Mouse (Mus musculus): Measurements from ENCODE around the gene Nfatc2ip. TPM values are rescaled to one million over a fixed set of nuclear protein-coding genes. Genes with fewer than 3 reads are reported as not detected.
A peak's percentile ranks its signal among the peaks of the same experiment; 100 is the strongest.
"Not testable (repeated sequence)": the region's sequence is repeated elsewhere in the genome, so short reads cannot be mapped to it uniquely, and the experiment has no call there.

The Nfatc2ip gene
- polyA plus RNA-seq, 1 experiment: 24.3 TPM

DNA sequence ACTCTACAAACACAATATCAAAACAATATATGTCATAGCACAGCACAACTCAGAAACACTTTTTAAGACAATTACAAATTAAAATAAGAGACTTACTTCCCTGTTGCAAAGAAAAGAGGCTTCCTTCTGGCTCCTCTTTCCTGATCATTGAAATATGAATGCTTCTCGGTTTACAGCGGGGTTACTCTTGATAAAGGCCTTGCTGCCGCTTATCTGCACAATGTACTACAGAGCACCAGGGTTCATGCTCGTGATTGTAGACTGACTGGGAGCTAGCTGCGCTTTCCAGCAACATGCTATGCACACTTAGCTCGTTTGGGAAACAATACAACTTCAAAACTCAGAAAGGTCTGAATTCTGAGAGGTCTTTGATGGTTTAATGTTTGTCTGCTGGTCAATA, 684 bp upstream of the Nfatc2ip start:
- H3K27me3 ChIP-seq (ENCODE audit: control insufficient read depth, insufficient read depth, low read length): no peaks in the 10 kb centered on the region
- H3K4me3 ChIP-seq (ENCODE audit: control insufficient read depth, insufficient read depth, low read length): no peak overlapping the region
- TF ChIP-seq POLR2A (IDR thresholded peaks at IDR 0.05; ENCODE audit: control insufficient read depth, extremely low read depth, insufficient read depth, low read length, poor library complexity) (no peak), CTCF (IDR thresholded peaks at IDR 0.05; ENCODE audit: borderline replicate concordance, control insufficient read depth, extremely low read depth, insufficient read depth, low read length, poor library complexity) (no peak)
- no peak for DNase-seq
- peaks cover 4% of the 10 kb centered on the region for H3K4me1 ChIP-seq (replicated peaks; ENCODE audit: control insufficient read depth, insufficient read depth, low read length)
- 82% methylated on average over 6 of the region's 6 CpGs for WGBS
- no peaks in the 10 kb centered on the region for H3K36me3 ChIP-seq (ENCODE audit: control insufficient read depth, insufficient read depth, low read length)
- no peak overlapping the region for H3K27ac ChIP-seq (ENCODE audit: control insufficient read depth, insufficient read depth, low read length)

DNA sequence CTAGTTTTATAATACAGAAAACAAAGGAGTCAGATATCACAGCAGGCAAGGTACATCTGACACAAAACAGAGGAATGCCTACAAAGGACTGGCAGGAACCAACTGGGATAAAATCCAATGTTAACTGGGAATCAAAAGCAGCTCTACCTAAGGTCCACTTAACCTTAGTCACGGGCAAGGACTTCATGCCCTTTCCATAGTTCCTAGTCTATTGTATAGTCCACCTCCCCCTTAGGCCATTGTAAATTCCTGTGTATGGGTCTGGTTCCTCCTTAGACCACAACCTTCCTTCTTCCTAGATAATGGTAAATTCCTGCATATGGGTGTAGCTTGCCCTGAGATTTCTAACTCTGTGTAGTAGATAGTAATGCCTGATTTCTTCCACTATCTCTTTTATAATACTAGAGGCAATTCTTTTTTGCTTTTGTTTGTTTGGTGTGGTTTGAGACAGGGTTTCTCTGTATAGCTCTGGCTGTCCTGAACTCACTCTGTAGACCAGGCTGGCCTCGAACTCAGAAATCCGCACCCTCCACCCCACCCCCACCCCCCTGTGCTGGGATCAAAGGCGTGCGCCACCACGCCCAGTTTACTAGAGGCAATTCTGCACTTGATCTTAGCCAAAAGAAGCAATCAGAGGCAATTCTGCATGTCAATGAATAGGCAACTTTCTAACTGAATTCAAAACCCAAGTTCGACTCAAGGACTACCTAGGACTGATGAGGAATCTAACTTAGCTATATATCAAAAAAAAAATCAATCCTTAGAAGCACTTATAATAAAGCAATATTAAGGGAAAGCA, 4.3 kb downstream of the Nfatc2ip start:
- H3K4me1 ChIP-seq (replicated peaks; ENCODE audit: control insufficient read depth, insufficient read depth, low read length); H3K27ac ChIP-seq (ENCODE audit: control insufficient read depth, insufficient read depth, low read length); H3K4me3 ChIP-seq (ENCODE audit: control insufficient read depth, insufficient read depth, low read length); H3K27me3 ChIP-seq (ENCODE audit: control insufficient read depth, insufficient read depth, low read length); DNase-seq: not testable (repeated sequence)
- H3K36me3 ChIP-seq (ENCODE audit: control insufficient read depth, insufficient read depth, low read length): peaks cover 31% of the 10 kb centered on the region
- 96% methylated on average over 7 of the region's 7 CpGs for WGBS

DNA sequence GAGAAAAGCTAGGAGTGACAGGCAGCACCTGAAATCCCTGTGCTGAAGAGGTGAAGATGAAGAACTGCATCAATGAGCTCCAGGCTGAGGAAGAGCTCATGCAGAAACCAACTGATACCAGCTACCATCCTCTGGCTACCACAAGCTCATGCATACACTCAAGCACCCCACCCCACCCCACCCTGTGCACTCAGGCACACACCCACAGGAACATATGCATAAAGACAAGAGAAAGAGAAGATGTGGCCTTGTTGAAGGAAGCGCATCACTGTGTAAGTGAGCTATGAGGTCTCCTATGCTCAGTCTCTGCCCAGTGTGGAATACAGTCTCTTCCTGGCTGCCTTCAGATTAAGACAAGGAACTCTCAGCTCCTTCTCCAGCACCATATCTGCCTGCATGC, 8.4 kb downstream of the Nfatc2ip start:
- no peaks in the 10 kb centered on the region for H3K27me3 ChIP-seq (ENCODE audit: control insufficient read depth, insufficient read depth, low read length)
- no peak overlapping the region for H3K27ac ChIP-seq (ENCODE audit: control insufficient read depth, insufficient read depth, low read length)
- H3K4me1 ChIP-seq (replicated peaks; ENCODE audit: control insufficient read depth, insufficient read depth, low read length): no peaks in the 10 kb centered on the region
- H3K4me3 ChIP-seq (ENCODE audit: control insufficient read depth, insufficient read depth, low read length): no peak overlapping the region
- 97% methylated on average over 1 of the region's 1 CpGs for WGBS
- TF ChIP-seq CTCF (IDR thresholded peaks at IDR 0.05; ENCODE audit: borderline replicate concordance, control insufficient read depth, extremely low read depth, insufficient read depth, low read length, poor library complexity) (no peak), POLR2A (IDR thresholded peaks at IDR 0.05; ENCODE audit: control insufficient read depth, extremely low read depth, insufficient read depth, low read length, poor library complexity) (no peak)
- peaks cover 59% of the 10 kb centered on the region for H3K36me3 ChIP-seq (ENCODE audit: control insufficient read depth, insufficient read depth, low read length)
- no peak for DNase-seq

DNA sequence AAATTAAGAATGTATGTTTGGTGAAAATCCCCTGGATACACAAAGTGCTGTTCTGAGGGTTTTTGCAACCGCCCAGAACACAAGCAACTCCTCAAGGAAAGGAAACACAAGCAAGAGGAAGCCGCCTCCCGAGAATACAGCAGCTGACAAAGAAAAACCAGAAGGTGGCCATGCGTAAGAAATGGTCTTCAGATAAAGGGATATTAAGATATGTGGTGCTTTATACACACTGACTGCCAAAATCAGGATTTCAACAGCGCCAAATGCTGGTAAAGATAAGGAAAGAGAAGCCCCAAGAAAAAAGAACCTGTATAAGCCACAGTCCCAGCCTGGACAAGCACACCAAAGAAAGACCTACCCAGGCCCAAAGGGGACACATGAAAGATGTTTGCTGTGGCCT, 13.0 kb downstream of the Nfatc2ip start:
- DNase-seq: no peak
- Histone ChIP-seq H3K4me3 (ENCODE audit: control insufficient read depth, insufficient read depth, low read length) (no peak overlapping the region), H3K27ac (ENCODE audit: control insufficient read depth, insufficient read depth, low read length) (no peak overlapping the region), H3K27me3 (ENCODE audit: control insufficient read depth, insufficient read depth, low read length) (no peaks in the 10 kb centered on the region), H3K36me3 (ENCODE audit: control insufficient read depth, insufficient read depth, low read length) (peaks cover 37% of the 10 kb centered on the region), H3K4me1 (replicated peaks; ENCODE audit: control insufficient read depth, insufficient read depth, low read length) (no peaks in the 10 kb centered on the region)
- no peak for TF ChIP-seq CTCF (IDR thresholded peaks at IDR 0.05; ENCODE audit: borderline replicate concordance, control insufficient read depth, extremely low read depth, insufficient read depth, low read length, poor library complexity)
- TF ChIP-seq POLR2A (IDR thresholded peaks at IDR 0.05; ENCODE audit: control insufficient read depth, extremely low read depth, insufficient read depth, low read length, poor library complexity): no peak
- 94% methylated on average over 5 of the region's 5 CpGs for WGBS

DNA sequence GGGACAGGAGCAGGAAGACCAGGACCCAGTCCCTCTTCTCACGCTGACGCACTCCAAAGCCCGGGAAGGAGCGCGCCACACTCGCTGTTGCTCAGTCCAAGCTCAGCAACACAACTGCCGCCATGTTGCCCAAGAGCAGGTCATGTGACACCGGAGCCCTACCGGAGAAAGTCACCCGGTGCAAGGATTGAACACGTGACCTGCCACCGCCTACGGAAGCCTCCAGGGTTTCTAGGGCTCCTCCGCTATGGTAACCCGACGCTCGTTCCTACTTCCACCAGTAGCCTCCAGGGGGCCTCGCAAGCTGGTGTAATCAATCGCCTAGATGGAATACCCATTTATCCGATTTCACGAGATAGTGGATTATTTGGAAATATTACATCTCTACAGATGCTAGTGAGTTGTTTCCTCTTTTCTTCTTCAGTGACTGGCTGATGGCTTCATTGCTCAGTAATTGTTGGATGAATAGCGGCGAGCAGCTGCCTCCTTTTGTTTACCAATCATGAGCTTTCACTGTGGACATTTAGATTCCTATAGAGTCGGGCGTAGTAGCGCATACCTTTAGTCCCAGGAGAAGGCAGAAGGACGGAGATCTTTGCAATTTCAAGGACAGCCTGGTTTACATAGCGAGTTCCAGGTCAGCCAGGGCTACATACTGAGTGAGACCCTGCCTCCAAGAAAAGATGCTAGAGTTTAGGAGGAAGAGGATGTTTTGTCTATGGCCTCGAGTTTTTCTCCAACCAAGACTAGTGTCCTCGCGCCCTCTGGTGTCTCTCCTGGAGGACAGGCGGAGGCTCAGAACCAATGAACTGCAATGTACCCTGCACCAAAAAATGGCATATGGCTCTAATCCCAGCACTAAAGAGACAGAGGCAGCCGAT, 19.0 kb downstream of the Nfatc2ip start, which contains the start of gene Spns1:
Gene Spns1, minus strand, starts transcription at position 173 of the 881 bp plus-strand sequence.
- no peaks in the 10 kb centered on the region for H3K36me3 ChIP-seq (ENCODE audit: control insufficient read depth, insufficient read depth, low read length)
- WGBS: under 1% methylated on average over 33 of the region's 33 CpGs
- peak within 1 kb of the TSS; percentile 52 for H3K27ac ChIP-seq (ENCODE audit: control insufficient read depth, insufficient read depth, low read length)
- no peaks in the 10 kb centered on the region for H3K27me3 ChIP-seq (ENCODE audit: control insufficient read depth, insufficient read depth, low read length)
- peak within 1 kb of the TSS; percentile 91 for H3K4me3 ChIP-seq (ENCODE audit: control insufficient read depth, insufficient read depth, low read length)
- TF ChIP-seq POLR2A (IDR thresholded peaks at IDR 0.05; ENCODE audit: control insufficient read depth, extremely low read depth, insufficient read depth, low read length, poor library complexity): peak; percentile 46; the same call in 1 of the 2 replicates
- TF ChIP-seq CTCF (IDR thresholded peaks at IDR 0.05; ENCODE audit: borderline replicate concordance, control insufficient read depth, extremely low read depth, insufficient read depth, low read length, poor library complexity): peak; percentile 79; the same call in 1 of the 2 replicates
- peak; percentile 96 for DNase-seq
- H3K4me1 ChIP-seq (replicated peaks; ENCODE audit: control insufficient read depth, insufficient read depth, low read length): peaks cover 23% of the 10 kb centered on the region

DNA sequence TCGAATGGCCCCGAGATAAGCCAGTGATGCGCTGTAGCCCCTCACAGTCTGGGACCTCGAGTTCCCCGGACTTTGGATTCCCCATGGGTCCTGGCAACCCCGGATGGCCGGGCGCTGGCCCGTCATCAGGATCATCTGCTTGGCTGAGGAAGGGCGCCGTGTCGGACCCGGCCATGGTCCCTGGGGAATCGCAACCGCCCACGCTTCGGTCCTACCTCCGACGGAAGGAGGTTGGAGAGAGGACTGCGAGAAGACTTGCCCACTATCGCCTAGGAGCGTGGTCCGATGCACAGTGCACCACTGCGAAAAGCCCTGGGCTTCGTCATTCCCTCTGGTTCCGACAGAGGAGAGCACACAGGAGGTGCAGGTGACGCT, 19.6 kb downstream of the Nfatc2ip start:
- Histone ChIP-seq H3K4me1 (replicated peaks; ENCODE audit: control insufficient read depth, insufficient read depth, low read length) (peaks cover 23% of the 10 kb centered on the region), H3K27me3 (ENCODE audit: control insufficient read depth, insufficient read depth, low read length) (no peaks in the 10 kb centered on the region), H3K36me3 (ENCODE audit: control insufficient read depth, insufficient read depth, low read length) (no peaks in the 10 kb centered on the region), H3K27ac (ENCODE audit: control insufficient read depth, insufficient read depth, low read length) (no peak overlapping the region), H3K4me3 (ENCODE audit: control insufficient read depth, insufficient read depth, low read length) (peak overlapping the region; percentile 91)
- no peak for DNase-seq
- WGBS: 2% methylated on average over 27 of the region's 27 CpGs
- TF ChIP-seq POLR2A (IDR thresholded peaks at IDR 0.05; ENCODE audit: control insufficient read depth, extremely low read depth, insufficient read depth, low read length, poor library complexity) (no peak), CTCF (IDR thresholded peaks at IDR 0.05; ENCODE audit: borderline replicate concordance, control insufficient read depth, extremely low read depth, insufficient read depth, low read length, poor library complexity) (no peak)

All from thymus, adult 2 months (tissue).